Mouse (Mus musculus): ENCODE measurements around the gene Plac8.

Plac8 gene

GRCm38 (mm10) chr5:100572069-100572468 is at the start of gene Plac8:
Gene Plac8 (minus strand): TSS chr5:100572245.
- peak in 1 of 2 experiments; percentile 54 for DNase-seq

GRCm38 (mm10) chr5:100620952-100621351 is 48.9 kb upstream of the Plac8 start:
- no peak for DNase-seq

GRCm38 (mm10) chr5:100619586-100620275 is 47.7 kb upstream of the Plac8 start:
- DNase-seq = no peak

- DNase-seq = no peak
Measured at GRCm38 (mm10) chr5:100613896-100614768, 42.1 kb upstream of the Plac8 start.

- DNase-seq = no peak
Measured at GRCm38 (mm10) chr5:100607868-100608267, 35.8 kb upstream of the Plac8 start.

- no peak for DNase-seq
Measured at GRCm38 (mm10) chr5:100607090-100607762, 35.2 kb upstream of the Plac8 start.

- peak; percentile 54 to 59 for DNase-seq
Measured at GRCm38 (mm10) chr5:100605828-100606229, 33.8 kb upstream of the Plac8 start.

- DNase-seq = peak in 1 of 2 experiments; percentile 40
Measured at GRCm38 (mm10) chr5:100604061-100604460, 32.0 kb upstream of the Plac8 start.

GRCm38 (mm10) chr5:100601864-100602263 is 29.8 kb upstream of the Plac8 start:
- DNase-seq = no peak

GRCm38 (mm10) chr5:100598961-100599463 is 27.0 kb upstream of the Plac8 start:
- DNase-seq = no peak

GRCm38 (mm10) chr5:100597886-100598485 is 25.9 kb upstream of the Plac8 start:
- no peak for DNase-seq

GRCm38 (mm10) chr5:100595999-100596398 is 24.0 kb upstream of the Plac8 start:
- DNase-seq = no peak

GRCm38 (mm10) chr5:100594803-100595467 is 22.9 kb upstream of the Plac8 start:
- no peak for DNase-seq

- DNase-seq = no peak
Measured at GRCm38 (mm10) chr5:100590505-100590904, 18.5 kb upstream of the Plac8 start.

- DNase-seq = no peak
Measured at GRCm38 (mm10) chr5:100587626-100588025, 15.6 kb upstream of the Plac8 start.

GRCm38 (mm10) chr5:100587136-100587535 is 15.1 kb upstream of the Plac8 start:
- DNase-seq = no peak

- no peak for DNase-seq
Measured at GRCm38 (mm10) chr5:100585657-100586056, 13.6 kb upstream of the Plac8 start.

- no peak for DNase-seq
Measured at GRCm38 (mm10) chr5:100585206-100585644, 13.2 kb upstream of the Plac8 start.

- DNase-seq = no peak
Measured at GRCm38 (mm10) chr5:100583066-100583465, 11.0 kb upstream of the Plac8 start.

- no peak for DNase-seq
Measured at GRCm38 (mm10) chr5:100582435-100582826, 10.4 kb upstream of the Plac8 start.

GRCm38 (mm10) chr5:100581622-100582434 is 9.8 kb upstream of the Plac8 start:
- DNase-seq = peak in 1 of 2 experiments; percentile 36
